Mouse (Mus musculus) adrenal gland, postnatal 10 days (tissue): ENCODE measurements at regions not wholly inside any gene's neighbourhood (a gene's known extent, or its start where the extent isn't known, plus 50 kb on each side); places are given as distances from the start of the nearest gene placed in this dataset.

Source experiments
- DNase-seq: peaks from one replicate; pipeline ENCODE4 v3.0.0; 2021; ENCODE audit warnings: mixed read lengths

DNA sequence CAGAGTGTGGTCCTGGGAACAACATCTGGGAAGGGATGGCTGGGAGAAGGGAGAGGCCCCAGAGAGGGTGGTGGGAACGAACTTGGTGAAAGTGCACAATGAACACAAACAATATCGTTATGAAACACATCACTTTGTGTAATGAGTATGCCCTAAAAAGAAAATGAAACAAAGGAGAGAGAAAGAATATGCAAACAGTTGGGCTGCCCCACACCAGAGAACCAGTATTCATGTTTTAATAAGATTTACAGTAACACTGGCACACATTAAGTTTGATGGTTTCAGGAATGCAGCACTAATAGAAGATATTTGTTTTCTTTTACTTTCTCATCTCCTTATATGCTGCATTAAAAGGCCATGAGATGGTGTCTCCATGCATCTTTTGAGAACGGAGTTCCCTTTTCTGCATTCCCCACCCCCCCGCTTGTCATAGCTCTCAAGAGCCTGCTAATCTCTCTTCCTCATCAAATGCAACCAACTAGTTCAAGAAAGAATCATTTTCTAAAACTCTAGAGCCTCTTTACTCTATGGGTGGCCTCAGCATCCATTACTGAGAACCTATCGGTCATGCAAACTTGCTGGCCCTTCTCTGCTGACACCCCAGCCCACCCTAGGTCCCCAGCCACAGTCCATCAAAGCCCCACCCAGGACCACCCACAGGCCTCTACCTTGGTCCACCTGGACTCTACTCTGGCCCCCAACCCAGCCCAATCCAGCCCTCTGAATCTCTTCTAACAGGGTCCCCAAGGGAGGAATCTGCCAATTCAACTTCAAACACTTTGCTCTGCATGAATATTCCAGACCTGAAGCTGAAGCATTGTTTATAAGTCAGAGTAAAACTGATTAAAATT is 379.0 kb upstream of the Nrp1 start:
- no peak for DNase-seq

DNA sequence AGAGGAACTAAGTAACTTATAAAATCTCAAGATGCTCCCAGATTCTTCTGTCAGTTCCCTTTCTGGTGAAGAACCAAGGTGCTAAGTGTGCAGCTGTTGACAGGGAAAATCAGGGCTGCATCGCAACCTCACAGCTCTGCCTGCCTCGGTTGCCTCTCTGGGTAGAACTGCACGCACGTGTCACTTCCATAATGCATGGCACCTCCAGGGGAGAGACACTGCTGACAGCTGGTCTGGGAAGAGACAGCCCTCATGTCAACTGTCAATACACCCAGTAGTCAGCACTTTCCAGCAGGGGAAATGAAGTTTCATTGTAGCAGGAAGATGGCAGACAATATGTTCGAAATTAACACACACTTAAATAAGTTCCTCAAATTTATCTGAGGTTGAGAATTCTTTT is 376.2 kb upstream of the Nrp1 start:
- DNase-seq = no peak

DNA sequence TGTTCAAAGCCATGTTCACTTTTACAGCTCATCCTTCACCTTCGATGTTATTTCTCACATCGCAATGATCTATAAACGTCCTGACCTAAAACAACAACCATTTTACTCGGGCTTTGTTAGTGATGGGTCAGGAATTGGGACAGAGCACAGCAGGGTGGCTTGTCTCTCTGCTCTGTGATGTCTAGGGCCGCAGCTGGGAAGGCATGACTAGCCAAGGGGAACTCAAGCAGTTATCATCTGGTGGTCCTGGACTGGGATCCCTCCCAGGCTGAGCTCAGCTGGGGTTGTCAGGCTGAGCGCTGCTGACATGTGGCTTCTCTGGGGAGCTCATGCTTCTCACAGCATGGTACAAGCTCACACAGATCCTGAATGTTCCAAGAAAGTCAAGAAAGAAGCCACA is 372.8 kb upstream of the Nrp1 start:
- no peak for DNase-seq

DNA sequence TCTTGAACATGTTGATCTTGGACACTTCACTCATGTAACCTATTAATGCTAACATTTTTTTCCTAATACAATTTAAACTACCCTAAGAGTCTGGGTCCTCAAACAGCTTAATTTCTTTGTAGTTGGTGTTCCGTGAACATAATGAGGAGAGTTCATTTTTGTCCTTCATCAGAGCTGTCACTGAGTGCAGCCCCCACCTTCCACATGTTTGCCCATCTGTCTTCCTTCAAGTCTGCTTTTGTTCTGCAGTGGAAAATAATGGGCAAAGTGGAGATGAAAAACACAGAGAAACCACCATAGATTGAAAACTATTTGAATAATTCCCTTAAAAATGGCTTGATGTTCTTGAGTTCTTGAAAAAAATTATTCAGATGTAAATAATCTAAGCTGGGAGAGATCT is 369.5 kb upstream of the Nrp1 start:
- DNase-seq = no peak

DNA sequence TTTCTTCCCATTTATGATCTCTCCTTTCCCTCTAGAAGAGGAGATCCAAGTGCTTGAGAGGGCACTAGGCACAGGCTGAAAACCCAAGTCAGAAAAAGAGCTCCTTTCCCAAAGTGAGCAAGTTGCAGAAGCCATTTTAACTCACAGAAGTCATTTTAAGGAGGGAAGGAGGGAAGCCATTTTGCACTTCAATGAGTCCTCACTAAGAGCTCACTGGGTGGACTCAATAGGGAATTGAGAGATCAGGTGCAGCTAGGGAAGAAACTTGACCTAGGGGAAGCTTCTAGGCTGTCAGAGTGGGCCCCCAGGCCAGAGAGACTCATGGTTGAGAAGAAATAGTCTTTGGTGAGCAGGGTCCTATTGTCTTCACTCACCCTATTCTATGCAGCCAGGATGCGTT is 363.5 kb upstream of the Nrp1 start:
- DNase-seq = no peak

DNA sequence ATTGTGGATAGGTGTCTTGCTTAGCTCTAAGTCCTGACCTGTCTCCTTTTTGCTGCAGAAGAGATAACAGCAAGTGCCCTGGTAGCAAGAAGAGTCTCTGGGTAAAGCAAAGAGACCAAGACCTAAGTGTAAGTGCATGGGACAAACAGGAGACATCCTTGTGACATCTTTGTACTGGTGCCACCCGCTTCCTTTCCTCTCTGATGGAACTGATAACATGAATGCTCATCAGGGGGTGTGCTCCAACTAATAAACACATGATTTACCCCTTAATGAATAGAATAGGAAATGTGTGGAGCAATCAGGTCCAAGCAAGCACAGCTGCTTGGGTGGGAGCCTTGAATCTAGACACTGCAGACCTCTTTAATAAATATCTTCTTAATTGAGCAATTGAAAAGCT is 362.9 kb upstream of the Nrp1 start:
- no peak for DNase-seq

DNA sequence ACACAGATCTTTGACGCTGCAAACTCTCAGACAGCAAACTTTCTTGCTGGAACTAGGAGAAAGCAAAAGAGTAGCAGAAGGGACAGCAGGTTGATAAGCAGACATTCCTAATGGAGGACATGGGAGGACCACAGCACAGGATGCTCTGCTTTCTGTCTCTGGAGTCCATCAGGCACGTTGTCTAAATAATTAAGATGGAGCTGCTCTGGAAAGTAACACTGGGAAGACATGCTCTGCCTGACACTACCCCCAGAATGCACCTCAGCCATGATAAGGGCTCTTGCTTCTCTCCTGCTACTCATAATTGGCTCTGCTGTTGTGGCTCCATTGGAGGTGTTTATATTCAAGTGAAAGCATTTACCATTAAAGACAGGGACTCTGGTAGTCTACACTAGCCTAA is 356.0 kb upstream of the Nrp1 start:
- no peak for DNase-seq

DNA sequence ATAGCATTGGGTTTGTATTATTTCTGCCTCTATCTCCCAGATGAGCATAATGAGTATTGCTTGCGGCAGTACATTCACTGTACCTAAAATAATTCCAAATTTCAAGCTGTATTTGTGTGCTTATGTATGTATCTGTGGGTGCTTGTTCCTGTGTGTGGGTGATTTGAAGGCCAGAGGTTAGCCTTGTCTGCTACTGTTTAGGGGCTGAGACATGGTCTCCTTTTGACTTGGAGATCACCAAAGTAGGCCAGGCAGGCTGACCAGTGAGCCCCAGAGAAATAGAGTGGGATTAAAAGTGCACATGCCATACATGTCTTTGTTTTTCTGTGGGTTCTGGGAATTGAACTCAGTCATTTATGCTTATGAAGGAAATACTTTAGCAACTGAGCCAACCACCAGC is 355.6 kb upstream of the Nrp1 start:
- DNase-seq = no peak

DNA sequence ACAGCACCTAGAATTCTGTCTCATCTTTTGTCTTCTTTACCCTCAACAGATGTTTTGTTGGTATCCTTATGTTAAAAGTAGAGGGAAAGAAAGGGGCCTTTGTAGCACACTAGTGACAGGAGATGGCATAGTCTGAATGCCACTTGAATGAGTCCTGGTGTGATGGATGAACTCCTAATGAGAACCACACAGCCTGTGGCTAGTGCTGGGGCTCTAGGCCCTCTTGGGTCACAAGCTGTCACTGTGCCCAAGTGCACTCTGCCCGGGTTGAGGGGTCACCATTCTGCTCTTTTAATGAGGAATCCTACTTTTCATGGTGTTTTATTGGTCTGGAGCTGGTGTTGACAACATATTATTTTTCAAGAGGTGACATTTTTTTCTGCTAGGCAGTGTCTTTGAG is 355.0 kb upstream of the Nrp1 start:
- no peak for DNase-seq

DNA sequence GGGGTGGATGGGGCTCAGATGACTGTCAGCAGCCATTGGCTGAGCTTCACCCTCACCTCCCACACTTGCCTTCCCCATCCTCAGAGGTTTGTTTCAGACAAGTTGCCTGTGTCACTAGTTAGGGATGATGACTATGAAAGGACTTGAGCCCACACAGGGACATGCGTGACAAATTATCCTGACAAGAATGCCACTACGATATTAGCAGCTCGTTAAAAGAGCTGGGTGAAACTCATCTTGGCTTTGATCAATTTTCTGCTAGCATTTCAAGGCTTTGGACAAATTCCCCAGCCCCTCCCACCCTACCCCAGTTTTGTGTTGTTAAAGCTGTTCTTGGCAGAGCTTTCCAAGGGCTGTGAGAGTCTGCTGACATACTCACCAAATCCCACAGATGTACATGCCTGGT is 354.5 kb upstream of the Nrp1 start:
- no peak for DNase-seq

DNA sequence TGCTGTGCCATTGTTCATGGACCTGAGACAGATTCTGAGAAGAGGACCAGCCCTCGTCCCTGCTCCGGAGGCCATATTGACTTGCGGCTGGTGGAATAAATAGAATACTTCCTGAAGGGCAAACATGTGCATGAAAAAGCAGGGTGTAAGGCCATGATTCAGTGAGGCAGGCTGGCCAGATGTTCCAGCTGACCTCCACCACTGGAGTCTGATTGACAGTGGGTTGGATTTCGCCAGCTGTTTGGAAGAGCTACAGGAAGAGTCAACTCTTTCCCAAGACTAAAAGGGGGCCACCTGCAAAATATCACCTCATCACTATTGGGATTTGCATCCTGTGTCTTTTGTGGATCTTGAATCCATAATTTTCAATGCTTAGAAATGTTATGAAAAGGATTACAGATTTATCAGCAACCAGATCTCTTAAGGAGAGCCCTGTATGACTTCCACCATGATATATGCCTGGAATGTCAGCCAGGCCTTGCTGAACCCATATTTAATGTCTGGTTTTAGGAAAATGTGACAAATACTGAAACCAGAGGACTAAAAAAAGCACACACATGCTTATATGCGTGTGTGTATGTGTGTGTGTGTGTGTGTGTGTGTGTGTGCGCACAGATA is 348.9 kb upstream of the Nrp1 start:
- no peak for DNase-seq

DNA sequence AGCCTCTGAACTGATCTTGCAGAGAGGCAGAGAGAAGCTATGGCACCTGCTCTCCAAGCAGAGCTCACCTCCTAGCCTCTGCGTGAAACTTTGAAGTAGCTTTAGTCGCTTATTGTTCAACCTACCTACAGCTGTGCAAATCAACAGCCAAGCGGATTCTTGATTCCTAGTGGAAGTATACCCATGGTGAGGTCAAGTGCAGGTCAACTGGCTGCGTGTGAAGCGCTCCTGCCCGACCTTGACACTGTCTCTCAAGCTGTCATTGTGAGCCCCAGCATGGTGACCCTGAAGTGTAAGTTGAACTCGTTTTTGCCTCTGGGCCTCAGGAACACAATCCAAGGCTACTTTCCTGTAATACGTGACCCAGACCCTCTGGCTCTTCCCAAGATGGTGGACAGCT is 341.2 kb upstream of the Nrp1 start:
- no peak for DNase-seq

DNA sequence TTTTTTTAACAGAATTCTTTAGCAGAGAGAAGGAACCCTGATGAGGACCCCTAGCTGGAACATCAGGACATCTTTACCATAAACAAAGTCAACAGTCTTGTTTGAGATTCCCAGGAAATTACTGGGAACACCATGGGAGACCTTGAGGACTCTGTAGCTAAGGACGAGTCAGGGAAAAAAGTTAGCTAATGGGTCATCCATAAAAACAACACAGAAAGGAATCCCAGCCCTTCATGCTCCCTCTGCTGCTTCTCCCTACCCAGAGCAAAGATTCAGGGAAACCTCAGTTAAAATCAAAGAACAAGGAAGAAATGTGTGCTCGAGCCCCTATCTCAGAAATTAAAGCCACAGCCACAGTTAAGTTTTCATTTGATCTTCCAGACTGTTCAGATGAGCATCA is 334.7 kb upstream of the Nrp1 start:
- no peak for DNase-seq

DNA sequence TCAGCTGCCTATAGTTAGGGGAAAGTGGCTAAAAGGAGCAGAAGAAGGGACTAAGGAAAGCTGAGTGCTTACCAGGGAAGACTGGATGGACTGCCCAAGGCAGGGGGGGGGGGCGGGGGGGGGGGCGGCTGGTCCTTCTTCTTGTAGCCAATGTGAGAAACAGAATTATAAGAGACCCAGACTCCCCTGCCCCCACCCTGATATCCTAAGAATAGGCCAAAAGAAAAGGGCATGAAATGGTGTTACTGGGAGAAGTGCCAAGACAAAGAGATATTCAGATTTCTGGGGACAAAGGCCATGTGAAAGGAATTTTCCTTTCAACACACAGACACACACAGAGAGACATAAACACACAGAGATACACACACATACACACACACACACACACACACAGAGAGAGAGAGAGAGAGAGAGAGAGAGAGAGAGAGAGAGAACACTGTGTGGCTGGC is 333.6 kb upstream of the Nrp1 start:
- DNase-seq = peak; percentile 50

DNA sequence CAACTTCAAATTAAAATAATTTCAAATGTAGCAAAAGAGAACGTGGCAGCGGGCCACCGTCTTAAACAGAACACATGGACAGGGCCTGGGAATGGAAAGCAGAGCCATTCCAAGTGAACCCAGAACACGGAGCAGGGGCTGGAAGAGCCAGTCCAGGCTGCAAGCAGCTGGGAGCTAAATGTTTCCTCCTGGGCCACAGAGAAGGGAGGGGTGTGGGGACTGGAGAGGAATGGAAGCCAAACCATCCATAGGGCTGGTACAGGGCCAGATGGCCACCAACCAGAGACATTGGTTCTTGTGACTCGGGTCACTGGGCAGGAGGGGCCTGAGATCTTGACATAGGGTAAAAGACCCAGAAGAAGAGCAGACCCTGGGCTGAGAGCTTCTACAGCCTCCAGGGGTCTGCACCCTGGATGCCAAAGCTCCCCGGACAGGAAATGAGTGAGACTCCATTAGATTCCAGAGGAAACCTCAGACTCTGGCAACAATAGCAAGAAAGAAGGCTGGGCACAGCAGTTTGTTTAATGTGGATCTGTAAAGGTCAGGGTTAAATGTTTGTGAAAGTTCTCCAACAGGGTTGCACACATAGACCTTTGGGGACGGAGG is 333.1 kb upstream of the Nrp1 start:
- DNase-seq = peak; percentile 80

DNA sequence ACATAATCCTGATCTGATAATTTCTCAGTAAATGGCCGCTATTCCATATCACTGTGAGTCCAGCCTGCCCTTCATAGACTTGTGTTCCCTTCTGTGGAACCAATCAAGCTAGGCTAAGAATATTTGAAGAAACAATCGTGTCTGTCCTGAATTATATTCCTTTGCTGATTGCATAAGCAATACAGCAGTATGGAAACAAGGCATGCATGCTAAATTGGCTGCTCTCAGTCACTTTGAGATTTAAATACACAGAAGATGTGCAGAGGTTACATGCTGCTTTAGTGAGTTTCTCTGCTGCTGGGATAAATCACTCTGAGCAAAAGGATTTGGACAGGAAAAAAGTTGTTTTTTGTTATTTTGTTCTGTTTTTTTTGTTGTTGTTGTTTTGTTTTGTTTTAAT is 331.4 kb upstream of the Nrp1 start:
- DNase-seq = no peak

DNA sequence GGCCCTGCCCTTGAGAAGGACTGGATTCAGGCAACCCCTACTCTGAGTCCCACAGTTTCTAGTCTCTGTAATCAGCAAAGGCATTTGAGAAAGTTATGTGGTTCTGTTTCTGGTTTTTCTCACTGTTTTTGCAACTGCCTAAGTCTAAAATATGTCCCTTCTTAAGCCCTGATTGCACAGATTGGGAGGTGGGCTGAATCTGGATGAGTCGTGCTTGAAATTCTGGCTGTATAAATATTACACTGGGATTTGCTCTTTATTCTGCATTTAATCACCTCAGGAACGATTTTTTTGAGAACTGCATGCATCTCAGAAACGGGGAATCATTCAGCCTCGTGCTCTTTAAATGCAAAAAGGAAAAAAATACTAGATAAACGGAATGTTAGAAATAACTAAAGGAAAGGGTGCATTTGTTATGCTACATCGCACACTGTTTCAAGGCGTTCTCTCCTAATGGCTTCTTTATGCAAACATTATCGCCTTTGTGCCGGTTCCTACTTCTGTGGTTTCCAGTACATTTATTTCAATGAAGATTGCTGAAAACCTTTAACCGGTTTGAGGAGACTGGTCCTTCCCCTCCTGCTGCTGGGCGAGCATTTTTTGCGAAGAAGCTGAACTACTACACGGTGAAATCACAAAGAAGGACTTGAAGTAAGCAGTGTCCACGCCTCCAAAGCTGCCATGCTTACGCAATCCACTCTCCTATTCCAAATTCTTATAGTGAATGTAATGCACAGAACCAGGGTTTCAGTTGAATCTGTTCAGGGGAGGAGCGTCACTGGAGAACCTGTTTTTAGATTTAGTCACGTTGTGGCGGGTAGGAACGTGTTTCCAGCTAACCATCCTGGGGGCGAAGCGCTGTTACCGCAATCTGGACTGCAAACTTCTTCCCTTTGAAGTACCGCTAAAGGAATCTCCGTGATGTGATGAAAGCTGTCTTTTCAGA is 327.8 kb upstream of the Nrp1 start:
- DNase-seq = no peak

DNA sequence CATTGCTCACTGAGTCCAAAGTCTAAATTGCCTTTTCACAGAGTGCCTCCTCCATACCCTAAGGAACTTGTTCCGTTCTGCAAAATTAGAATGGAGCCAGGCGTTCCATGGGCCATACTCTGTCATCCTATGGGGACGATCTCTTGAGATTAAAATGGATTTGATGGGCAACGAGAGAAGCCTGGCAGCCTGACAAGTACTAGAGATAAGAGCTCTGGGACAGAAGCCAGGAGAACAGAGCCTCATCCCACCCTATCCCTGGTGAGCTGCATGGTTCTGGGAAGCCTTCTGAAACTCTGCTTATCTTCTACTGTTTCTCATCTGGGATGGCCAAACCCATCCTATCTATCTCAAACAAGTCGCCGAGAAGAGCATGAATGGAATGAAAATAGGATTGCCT is 324.3 kb upstream of the Nrp1 start:
- peak; percentile 53 for DNase-seq

DNA sequence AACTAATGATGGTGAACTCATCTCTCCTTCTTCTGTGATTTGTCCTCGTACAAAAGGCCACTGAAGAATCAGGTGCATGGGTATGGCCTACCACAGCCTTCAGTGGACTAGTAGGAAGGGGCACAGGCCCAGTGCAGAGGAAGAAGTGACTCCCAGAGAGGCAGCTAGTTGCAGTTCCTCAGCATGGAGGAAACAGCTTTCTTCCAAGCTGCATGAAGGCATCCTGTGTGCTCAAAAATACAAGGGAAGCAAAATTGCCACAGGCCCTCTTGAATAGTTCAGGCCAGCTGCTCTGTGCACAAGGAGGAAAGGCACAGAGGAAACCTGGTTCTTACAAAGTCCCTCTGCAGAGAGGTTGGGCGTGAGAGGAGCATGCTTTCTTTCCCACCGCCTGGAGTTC is 322.7 kb upstream of the Nrp1 start:
- no peak for DNase-seq

DNA sequence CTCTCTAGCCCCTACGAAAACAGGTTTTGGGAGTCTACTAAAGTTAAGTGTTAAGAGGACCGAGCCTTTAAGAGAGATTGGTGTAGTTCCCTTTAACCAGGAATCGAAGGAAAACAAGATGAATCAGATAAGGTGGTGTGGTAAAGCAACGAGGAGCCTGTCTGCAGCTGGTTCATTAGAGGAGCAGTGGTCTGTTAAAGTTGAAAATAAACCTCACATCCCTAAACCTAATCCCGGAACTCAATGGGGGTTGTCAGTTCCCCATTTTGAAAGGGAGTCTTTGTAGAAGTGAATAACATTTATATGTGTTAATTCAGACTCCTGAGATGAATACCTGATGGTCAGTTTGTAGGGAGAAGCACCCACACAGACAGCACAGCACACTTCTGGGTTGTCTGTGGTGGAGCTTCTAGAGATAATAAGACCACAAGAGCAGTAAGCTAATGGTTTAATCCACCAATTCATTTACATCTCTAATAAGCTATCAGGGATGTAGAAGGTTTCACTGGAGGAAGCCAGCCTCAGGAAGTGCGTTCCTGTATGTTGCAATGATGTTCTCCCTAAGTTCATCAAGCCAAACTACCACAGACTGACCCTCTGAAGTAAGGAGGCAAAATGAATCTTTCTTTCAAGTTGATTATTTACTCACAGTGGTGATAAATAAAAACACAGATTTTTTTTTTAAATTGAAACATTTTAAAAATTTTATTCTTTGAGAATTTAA is 318.9 kb upstream of the Nrp1 start:
- no peak for DNase-seq

DNA sequence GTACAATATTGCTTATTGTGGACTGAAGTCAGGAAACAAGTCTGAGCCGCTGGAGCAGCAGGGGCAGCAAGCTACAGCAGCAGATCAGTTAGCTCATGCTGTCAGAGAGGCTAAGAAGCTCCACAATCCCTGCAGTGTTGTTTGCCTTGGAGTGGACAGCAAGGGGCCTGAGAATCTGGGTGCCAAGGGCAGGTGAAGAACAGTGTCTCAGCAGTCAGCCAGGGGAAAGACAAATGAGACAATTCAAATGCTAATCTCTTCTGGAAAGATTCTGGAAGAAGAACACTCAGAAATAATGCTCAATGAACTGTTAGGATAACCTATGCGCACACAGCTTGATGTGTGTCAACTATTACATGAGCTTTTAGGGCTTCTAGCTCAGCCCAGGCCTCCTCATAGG is 315.5 kb upstream of the Nrp1 start:
- no peak for DNase-seq

DNA sequence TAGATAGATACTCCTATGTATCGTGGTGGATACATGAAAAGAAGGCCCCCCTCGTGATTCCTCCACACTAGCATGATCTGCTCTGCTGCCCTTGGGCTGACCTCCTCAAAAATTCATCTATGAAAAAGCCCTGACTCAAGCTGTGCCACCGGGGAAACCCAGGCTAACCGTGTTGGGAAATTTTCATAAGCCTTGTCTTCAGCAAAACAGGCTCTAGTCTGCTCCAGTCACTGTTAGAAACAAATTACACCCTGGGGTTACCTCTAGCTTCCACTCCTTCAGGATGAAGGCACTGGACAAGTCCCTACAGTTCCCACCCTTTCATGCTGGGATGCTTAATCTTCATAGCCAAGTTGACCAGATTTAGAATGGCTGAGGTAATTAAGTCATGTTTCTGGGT is 315.0 kb upstream of the Nrp1 start:
- no peak for DNase-seq
